Mouse (Mus musculus) hindbrain, embryonic 14.5 days (tissue): ENCODE data around the gene Tia1. TPM values are rescaled to one million over a fixed set of nuclear protein-coding genes. Genes with fewer than 3 reads are reported as not detected.

Source experiments
- ATAC-seq: fragments of 200-750 bp; cut with Nextera tagmentation; 2 replicates; pipeline ENCODE4 v1.8.0; 2017; ENCODE audit warnings: moderate number of reproducible peaks, mild to moderate bottlenecking, moderate TSS enrichment, moderate library complexity; ENCODE audit not compliant: low FRiP score
- DNase-seq: peaks from one replicate; pipeline ENCODE4 v3.0.0-alpha.2; 2015; ENCODE audit warnings: low spot score
- H3K27ac ChIP-seq: fragments of 300-500 bp; sonication (generic); 2 replicates; pipeline ENCODE4 v1.5.1; 2014; ENCODE audit warnings: mild to moderate bottlenecking, moderate library complexity
- H3K27me3 ChIP-seq: fragments of 300-500 bp; sonication (generic); 2 replicates; pipeline ENCODE4 v1.6.1; 2014; ENCODE audit warnings: mild to moderate bottlenecking, low read length, mixed read lengths; ENCODE audit not compliant: control insufficient read depth, insufficient read depth
- H3K36me3 ChIP-seq: fragments of 300-500 bp; sonication (generic); replicated peaks from 2 replicates; pipeline ENCODE4 v1.6.1; 2014; ENCODE audit not compliant: control insufficient read depth, insufficient read depth
- H3K4me1 ChIP-seq: fragments of 300-500 bp; sonication (generic); replicated peaks from 2 replicates; pipeline ENCODE4 v1.6.1; 2014; ENCODE audit warnings: antibody characterized with exemption, low read length, mixed read lengths; ENCODE audit not compliant: control insufficient read depth, insufficient read depth
- H3K4me2 ChIP-seq: fragments of 300-500 bp; sonication (generic); replicated peaks from 2 replicates; pipeline ENCODE4 v1.6.1; 2014; ENCODE audit warnings: mild to moderate bottlenecking, moderate library complexity
- H3K4me3 ChIP-seq: fragments of 300-500 bp; sonication (generic); replicated peaks from 2 replicates; pipeline ENCODE4 v1.5.1; 2014; ENCODE audit warnings: mild to moderate bottlenecking, low read length
- H3K9ac ChIP-seq: fragments of 300-500 bp; sonication (generic); 2 replicates; pipeline ENCODE4 v1.6.1; 2014
- H3K9me3 ChIP-seq: fragments of 300-500 bp; sonication (generic); 2 replicates; pipeline ENCODE4 v1.6.1; 2016; ENCODE audit warnings: low read length; ENCODE audit not compliant: control insufficient read depth
- WGBS: fragments of 180-500 bp; shearing (Covaris S2); extraction: QIAGEN DNeasy Blood & Tissue Kit; methylation state at CpG from one replicate; pipeline ENCODE4 v1.1.7; 2014; 5-methylcytosine and 5-hydroxymethylcytosine counted together
- polyA plus RNA-seq: library from polyadenylated mRNA; unstranded; fragments of >200 nt; fragmentation: Nextera tagmentation; extraction: Ambion mirVana; gene quantifications from 2 replicates; pipeline ENCODE4 v1.2.1, GENCODE M21; 2014

The Tia1 gene
- polyA plus RNA-seq, 1 experiment from 2014 or later = 306 TPM

DNA sequence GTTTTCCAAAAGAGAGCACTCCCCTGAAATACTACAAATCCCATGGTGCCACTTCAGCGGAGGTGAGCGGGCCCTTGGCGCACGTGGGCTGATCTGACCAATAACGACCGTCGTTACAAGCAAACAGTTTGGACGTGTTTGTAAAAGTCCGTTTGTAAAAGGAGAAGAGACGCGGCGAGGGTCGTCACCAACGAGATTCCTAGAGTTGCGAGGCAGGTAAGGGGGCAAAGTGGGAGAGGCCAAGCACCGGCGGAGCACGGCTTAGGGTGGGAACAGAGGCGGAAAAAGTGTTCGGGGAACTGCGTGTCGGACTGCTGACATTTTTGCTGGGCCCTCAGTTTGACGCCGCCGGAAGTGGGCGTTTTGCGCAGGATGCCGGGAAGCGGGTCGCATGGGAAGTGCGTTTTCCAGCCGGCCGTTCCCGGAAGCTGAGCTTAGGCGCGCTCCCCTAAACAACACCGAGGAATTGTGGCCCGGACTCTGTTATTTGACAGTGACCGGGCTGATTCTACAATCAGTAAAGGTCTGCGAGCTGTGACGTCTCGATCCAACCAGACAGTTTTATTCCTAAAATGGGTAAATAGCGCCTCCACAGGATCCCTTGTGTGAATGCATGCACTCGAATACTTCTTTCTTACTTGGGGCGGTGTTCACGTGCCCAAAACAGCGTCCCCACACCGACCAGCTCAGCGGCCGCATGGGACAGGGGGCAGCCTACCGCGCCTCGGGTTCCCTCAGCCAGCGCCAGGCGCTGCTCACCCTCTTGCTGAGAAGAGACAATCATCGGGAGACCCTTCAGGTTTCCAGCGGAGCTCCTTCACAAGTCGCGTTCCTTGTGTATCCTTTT lies 34.5 kb downstream of the Tia1 start, which contains the start of gene C87436:
Gene C87436 (plus strand): TSS at position 103 of the 847 bp plus-strand sequence.
- Histone ChIP-seq H3K4me1 (peaks cover 9% of the 10 kb centered on the region), H3K36me3 (peaks cover 37% of the 10 kb centered on the region), H3K27ac (peak within 1 kb of the TSS; percentile 88), H3K27me3 (no peaks in the 10 kb centered on the region), H3K9me3 (no peaks in the 10 kb centered on the region), H3K9ac (peak within 1 kb of the TSS; percentile 89), H3K4me3 (peak within 1 kb of the TSS; percentile 74), H3K4me2 (peak within 1 kb of the TSS; percentile 80)
- DNase-seq (peak; percentile 96), ATAC-seq (peak; percentile 95)
- WGBS = under 1% methylated on average over 59 of the region's 59 CpGs

DNA sequence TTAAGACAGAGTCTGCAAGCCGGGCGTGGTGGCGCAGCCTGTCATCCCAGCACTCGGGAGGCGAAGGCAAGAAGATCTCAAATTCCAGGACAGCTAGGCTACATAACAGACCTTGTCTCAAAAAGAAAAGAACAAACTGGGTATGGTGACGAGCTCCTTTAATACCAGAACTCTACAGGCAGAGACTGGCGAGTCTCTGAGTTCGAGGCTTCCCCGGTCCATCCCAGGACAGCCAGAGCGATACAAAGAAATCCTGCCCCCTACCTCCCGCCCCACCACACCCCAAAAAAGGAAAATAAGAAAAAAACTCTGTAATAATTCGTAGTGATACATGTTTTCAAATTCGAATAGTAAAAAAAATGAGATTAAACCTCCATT lies 35.1 kb downstream of the Tia1 start:
- Histone ChIP-seq H3K4me2 (peak overlapping the region; percentile 80), H3K4me3 (peak overlapping the region; percentile 74), H3K36me3 (peaks cover 37% of the 10 kb centered on the region), H3K4me1 (peaks cover 9% of the 10 kb centered on the region), H3K27me3 (no peaks in the 10 kb centered on the region), H3K9ac (peak overlapping the region; percentile 89), H3K27ac (peak overlapping the region; percentile 88), H3K9me3 (no peaks in the 10 kb centered on the region)
- ATAC-seq = no peak
- no peak for DNase-seq
- WGBS = 6% methylated on average over 13 of the region's 13 CpGs

DNA sequence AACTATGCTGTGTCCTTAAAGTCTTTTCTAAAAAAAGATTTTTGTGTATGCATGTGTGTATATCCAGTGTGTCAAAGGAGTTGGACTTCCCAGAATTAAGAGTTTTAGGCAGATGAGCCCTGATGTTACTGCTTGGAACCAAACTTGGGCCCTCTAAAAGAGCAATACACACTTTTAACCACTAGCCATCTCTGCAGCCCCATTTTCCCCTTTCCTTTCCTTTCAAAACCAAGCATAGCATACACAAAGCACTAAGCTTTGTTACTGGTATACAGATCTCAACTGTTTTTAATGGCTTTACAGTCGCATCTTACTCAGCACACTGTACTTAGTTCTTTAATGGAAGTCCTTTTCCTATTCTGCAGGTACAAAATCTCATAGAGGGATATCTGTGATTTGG lies 35.5 kb downstream of the Tia1 start:
- peak overlapping the region; percentile 89 for H3K9ac ChIP-seq
- H3K4me1 ChIP-seq = peaks cover 9% of the 10 kb centered on the region
- peaks cover 37% of the 10 kb centered on the region for H3K36me3 ChIP-seq
- ATAC-seq = no peak
- peak overlapping the region; percentile 74 for H3K4me3 ChIP-seq
- H3K4me2 ChIP-seq = peak overlapping the region; percentile 80
- no peak for DNase-seq
- peak overlapping the region; percentile 88; the same call in 1 of the 2 replicates for H3K27ac ChIP-seq
- no peaks in the 10 kb centered on the region for H3K27me3 ChIP-seq
- 90% methylated on average over 1 of the region's 1 CpGs for WGBS
- H3K9me3 ChIP-seq = no peaks in the 10 kb centered on the region

DNA sequence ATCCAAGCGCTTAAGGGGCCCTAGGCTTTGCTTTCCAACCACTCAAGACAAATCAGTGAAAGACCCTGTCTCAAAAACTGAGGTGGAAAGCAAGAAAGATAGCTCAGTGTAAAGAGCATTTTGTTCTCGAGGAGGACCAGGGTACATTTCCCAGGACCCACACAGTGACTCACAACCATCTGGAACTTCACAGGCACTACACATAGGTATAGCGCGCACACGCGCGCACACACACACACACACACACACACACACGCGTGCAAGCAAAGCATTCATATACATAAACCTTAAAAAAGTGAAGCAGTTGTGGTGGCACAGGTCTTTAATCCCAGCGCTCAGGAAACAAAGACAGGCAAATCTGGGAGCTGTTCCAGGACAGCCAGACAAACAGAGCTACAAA lies 37.6 kb downstream of the Tia1 start:
- no peaks in the 10 kb centered on the region for H3K9me3 ChIP-seq
- ATAC-seq = no peak
- no peak overlapping the region for H3K27ac ChIP-seq
- peaks cover 9% of the 10 kb centered on the region for H3K4me1 ChIP-seq
- H3K9ac ChIP-seq = no peak overlapping the region
- H3K4me2 ChIP-seq = no peak overlapping the region
- DNase-seq = no peak
- no peaks in the 10 kb centered on the region for H3K27me3 ChIP-seq
- H3K36me3 ChIP-seq = peaks cover 31% of the 10 kb centered on the region
- WGBS = 94% methylated on average over 10 of the region's 10 CpGs
- H3K4me3 ChIP-seq = no peak overlapping the region

DNA sequence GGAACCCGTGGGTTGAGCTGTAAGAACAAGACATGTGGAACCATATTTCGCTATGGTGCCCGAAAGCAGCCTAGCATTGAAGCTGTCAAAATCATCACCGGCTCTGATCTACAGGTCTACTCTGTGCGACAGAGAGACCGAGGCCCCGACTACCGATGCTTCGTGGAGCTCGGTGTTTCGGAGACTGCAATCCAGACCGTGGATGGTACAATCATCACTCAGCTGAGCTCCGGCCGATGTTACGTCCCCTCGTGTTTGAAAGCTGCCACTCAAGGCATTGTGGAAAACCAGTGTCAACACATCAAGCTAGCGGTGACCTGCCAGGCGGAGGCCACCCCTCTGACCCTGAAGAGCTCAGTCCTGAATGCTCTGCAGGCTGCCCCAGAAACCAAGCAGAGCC lies 41.5 kb downstream of the Tia1 start:
- no peak overlapping the region for H3K4me3 ChIP-seq
- H3K36me3 ChIP-seq = peaks cover 65% of the 10 kb centered on the region
- H3K9ac ChIP-seq = no peak overlapping the region
- H3K27me3 ChIP-seq = no peaks in the 10 kb centered on the region
- no peak overlapping the region for H3K4me2 ChIP-seq
- no peak overlapping the region for H3K27ac ChIP-seq
- 94% methylated on average over 18 of the region's 18 CpGs for WGBS
- H3K9me3 ChIP-seq = no peaks in the 10 kb centered on the region
- no peak for ATAC-seq
- no peak for DNase-seq
- H3K4me1 ChIP-seq = no peaks in the 10 kb centered on the region

DNA sequence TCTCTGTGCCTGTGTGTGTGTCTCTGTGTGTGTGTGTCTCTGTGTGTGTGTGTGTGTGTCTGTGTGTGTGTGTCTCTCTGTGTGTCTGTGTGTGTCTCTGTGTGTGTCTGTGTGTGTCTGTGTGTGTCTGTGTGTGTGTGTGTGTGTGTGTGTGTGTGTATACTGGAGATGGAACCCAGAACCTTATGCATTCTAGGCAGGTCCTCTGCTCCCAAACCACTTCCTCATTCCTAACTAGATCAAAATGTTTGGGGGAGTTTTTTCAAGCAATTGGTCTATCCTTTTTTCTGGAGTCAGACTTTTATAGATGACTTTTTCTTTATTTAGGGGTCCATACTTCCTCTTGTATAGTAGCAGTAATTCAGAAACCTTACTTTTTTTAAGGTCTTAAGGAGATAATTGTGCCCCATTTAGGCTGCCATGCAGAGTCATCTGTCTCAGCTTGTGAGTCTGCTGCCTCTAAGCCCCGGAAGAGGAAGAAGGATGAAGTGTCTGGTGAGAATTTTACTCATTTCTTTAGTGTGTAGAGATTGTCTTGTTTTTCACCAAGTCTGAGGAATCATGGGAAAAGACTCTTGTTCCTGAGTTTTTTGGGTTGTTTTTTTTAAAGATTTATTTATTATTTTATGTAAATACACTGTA lies 43.0 kb downstream of the Tia1 start:
- WGBS = 91% methylated on average over 1 of the region's 1 CpGs
- peaks cover 77% of the 10 kb centered on the region for H3K36me3 ChIP-seq
- no peak for DNase-seq

DNA sequence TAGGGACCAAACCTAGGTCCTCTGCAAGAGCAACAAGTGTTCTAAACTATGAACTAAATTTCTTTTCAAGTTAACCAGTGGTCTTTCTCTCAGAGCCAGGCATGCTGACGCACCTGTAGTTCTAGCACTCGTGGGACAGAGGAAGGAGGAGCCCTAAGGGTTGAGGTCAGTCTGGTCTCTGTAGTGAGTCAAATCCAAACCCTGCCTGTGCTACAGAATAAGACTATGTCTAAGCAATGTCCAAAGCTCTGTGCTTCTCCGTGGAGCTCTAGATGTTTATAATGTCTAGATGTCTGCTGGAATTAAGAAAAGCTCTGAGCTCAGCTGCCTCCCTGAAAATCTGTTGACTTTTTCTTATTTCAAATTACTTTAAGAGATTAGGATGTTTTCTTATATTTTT lies 52.7 kb downstream of the Tia1 start:
- ATAC-seq (no peak), DNase-seq (no peak)
- Histone ChIP-seq H3K9ac (no peak overlapping the region), H3K4me3 (no peak overlapping the region), H3K9me3 (no peaks in the 10 kb centered on the region), H3K27me3 (no peaks in the 10 kb centered on the region), H3K4me1 (no peaks in the 10 kb centered on the region), H3K27ac (no peak overlapping the region), H3K36me3 (peaks cover 89% of the 10 kb centered on the region), H3K4me2 (no peak overlapping the region)
- 92% methylated on average over 3 of the region's 3 CpGs for WGBS

More for the DNA sequence above, 43.0 kb downstream of the Tia1 start:
- no peak overlapping the region for H3K9ac ChIP-seq
- H3K27me3 ChIP-seq = no peaks in the 10 kb centered on the region
- H3K9me3 ChIP-seq = no peaks in the 10 kb centered on the region
- H3K4me2 ChIP-seq = no peak overlapping the region
- no peak overlapping the region for H3K4me3 ChIP-seq
- H3K27ac ChIP-seq = no peak overlapping the region
- ATAC-seq = no peak
- no peaks in the 10 kb centered on the region for H3K4me1 ChIP-seq

DNA sequence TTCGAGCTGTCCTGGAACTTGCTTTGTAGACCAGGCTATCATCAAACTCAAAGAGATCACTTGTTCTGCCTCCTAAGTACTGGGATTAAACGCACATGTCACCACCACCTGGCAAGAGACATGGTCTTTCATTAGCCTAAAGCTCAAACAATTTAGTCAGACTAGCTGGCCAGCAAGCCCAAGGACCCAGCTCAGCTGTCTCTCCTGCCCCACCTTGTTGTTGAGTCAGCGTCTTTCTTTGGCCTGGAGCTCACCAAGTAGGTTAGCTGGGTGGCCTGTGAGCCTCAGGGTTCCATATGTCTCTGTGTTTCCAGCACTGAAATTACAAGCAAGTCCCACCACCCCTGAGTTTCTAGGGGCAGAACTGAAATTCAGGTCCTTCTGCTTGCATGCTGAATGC lies 59.1 kb downstream of the Tia1 start:
- 92% methylated on average over 3 of the region's 3 CpGs for WGBS
- ATAC-seq = no peak
- Histone ChIP-seq H3K4me1 (no peaks in the 10 kb centered on the region), H3K27ac (no peak overlapping the region), H3K4me2 (no peak overlapping the region), H3K9me3 (no peaks in the 10 kb centered on the region), H3K4me3 (no peak overlapping the region), H3K9ac (no peak overlapping the region), H3K36me3 (peaks cover 82% of the 10 kb centered on the region), H3K27me3 (no peaks in the 10 kb centered on the region)
- DNase-seq = no peak

DNA sequence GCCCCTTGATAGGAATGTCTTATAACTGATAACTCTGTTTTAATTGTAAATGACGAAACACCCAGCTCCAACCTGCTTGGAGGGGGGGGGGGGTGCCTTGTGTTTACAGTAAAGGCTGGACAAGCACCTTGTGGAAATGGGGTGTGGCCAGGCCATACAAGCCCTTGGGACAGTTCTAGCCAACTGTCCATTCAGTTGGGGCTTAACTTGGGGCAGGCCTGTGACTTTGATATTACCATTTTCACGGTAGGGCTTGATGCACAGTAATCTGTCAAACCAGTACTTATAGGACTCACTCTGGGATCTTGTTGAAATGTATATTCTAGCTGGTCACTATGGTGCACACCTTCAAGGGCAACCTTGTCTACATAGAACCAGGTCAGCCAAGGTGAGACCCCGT lies 67.3 kb downstream of the Tia1 start:
- Histone ChIP-seq H3K4me3 (peak overlapping the region; percentile 29; the same call in 1 of the 2 replicates), H3K9me3 (no peaks in the 10 kb centered on the region), H3K36me3 (peaks cover 40% of the 10 kb centered on the region), H3K27ac (peak overlapping the region; percentile 96), H3K9ac (peak overlapping the region; percentile 64), H3K4me1 (peaks cover 17% of the 10 kb centered on the region), H3K27me3 (no peaks in the 10 kb centered on the region), H3K4me2 (peak overlapping the region; percentile 76)
- DNase-seq (no peak), ATAC-seq (no peak)
- WGBS = 86% methylated on average over 3 of the region's 3 CpGs
